In the genomic region with DNA sequence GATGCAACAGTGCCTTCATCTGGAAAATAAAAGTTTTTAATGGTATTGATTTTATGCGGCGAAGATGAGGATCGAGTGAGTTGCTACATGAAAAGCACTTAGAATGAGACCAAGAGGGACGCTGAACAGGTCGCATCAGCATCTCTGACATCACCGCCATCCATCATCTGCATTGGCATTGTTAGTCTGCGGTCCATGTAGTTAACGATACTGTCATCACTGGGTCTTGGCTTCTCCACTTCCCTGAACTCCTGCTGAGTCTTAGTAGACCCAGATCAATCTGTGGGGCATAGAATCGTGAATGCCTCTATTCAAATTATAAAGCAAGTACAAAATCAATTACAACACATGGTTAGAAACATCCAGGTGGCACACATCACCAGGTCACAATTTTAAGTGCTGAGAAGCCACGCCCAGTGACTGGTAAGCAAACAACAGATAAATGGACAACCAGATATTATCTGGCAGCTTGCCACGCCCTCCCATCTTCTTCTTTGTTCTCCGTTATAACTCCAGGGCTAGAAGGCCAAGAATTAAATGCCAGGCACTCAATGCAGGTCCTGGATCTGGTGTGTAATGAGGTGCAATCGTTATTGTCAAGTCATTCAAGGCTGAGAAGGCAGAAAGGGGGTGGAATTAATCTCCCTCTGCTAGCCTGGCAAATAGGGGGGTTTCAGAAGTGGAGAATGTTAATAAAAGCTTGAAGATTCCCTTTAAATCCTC, we compare ENCODE assay signal across 16 mouse cellular contexts. TPM values are rescaled to one million over a fixed set of nuclear protein-coding genes. Genes with fewer than 3 reads are reported as not detected.
DNase-seq lines count a peak whose midpoint lies in the region; ATAC-seq and TF ChIP-seq lines count a peak whose summit lies in the region.
"Had no signal": no experiment of that assay in that cellular context is flagged by ENCODE, and none has a peak within 500 bp of the region (broad histone marks: within the 10 kb centered on the region; RNA-seq: fewer than 3 reads in every experiment).

No protein-coding gene starts in this region.

- no peaks in the 10 kb centered on the region for H3K9me3 ChIP-seq in midbrain, embryonic 13.5 days
- H3K9me3 ChIP-seq in midbrain, embryonic 10.5 days (replicated peaks) = no peaks in the 10 kb centered on the region
- H3K9me3 ChIP-seq in forebrain, embryonic 14.5 days (replicated peaks; ENCODE audit: control insufficient read depth, low read length) = no peaks in the 10 kb centered on the region
- H3K9me3 ChIP-seq in midbrain, embryonic 15.5 days = no peaks in the 10 kb centered on the region
- no peaks in the 10 kb centered on the region for H3K9me3 ChIP-seq in liver, postnatal 0 days (ENCODE audit: low read length)
- H3K9me3 ChIP-seq: embryonic facial prominence, embryonic 12.5 days; limb, embryonic 15.5 days had no signal

- 74% methylated on average over 13 of the region's 13 CpGs for WGBS in midbrain, embryonic 13.5 days
- 85% methylated on average over 13 of the region's 13 CpGs for WGBS in midbrain, embryonic 10.5 days
- 45% methylated on average over 13 of the region's 13 CpGs for WGBS in forebrain, embryonic 14.5 days
- 72% methylated on average over 13 of the region's 13 CpGs for WGBS in midbrain, embryonic 15.5 days
- WGBS in liver, postnatal 0 days (ENCODE audit: insufficient replicate concordance) = 76% methylated on average over 13 of the region's 13 CpGs

- H3K27me3 ChIP-seq in midbrain, embryonic 13.5 days = no peaks in the 10 kb centered on the region
- H3K27me3 ChIP-seq in midbrain, embryonic 10.5 days (ENCODE audit: low read depth, poor library complexity, severe bottlenecking) = no peaks in the 10 kb centered on the region
- H3K27me3 ChIP-seq in forebrain, embryonic 14.5 days (replicated peaks; ENCODE audit: control insufficient read depth, insufficient read depth, low read length) = no peaks in the 10 kb centered on the region
- no peaks in the 10 kb centered on the region for H3K27me3 ChIP-seq in midbrain, embryonic 15.5 days (replicated peaks)
- H3K27me3 ChIP-seq in liver, postnatal 0 days (ENCODE audit: insufficient read depth, low read length) = no peaks in the 10 kb centered on the region
- H3K27me3 ChIP-seq: embryonic facial prominence, embryonic 12.5 days; limb, embryonic 15.5 days had no signal

- no peak overlapping the region for H3K4me2 ChIP-seq in midbrain, embryonic 13.5 days (replicated peaks)
- H3K4me2 ChIP-seq in forebrain, embryonic 14.5 days (ENCODE audit: low read length) = no peak overlapping the region
- H3K4me2 ChIP-seq in midbrain, embryonic 15.5 days = no peak overlapping the region
- H3K4me2 ChIP-seq in liver, postnatal 0 days (ENCODE audit: low read depth, low read length) = no peak overlapping the region
- H3K4me2 ChIP-seq: embryonic facial prominence, embryonic 12.5 days; limb, embryonic 15.5 days had no signal

- no peak overlapping the region for H3K4me3 ChIP-seq in midbrain, embryonic 13.5 days (replicated peaks)
- H3K4me3 ChIP-seq in midbrain, embryonic 10.5 days = no peak overlapping the region
- H3K4me3 ChIP-seq in forebrain, embryonic 14.5 days (ENCODE audit: low read depth, low read length) = no peak overlapping the region
- H3K4me3 ChIP-seq in midbrain, embryonic 15.5 days = no peak overlapping the region
- H3K4me3 ChIP-seq in liver, postnatal 0 days (ENCODE audit: low read depth, low read length) = no peak overlapping the region
- H3K4me3 ChIP-seq: embryonic facial prominence, embryonic 12.5 days; limb, embryonic 15.5 days had no signal

- ATAC-seq in midbrain, embryonic 13.5 days = peak; percentile 55
- ATAC-seq in forebrain, embryonic 14.5 days = 0 out of 2 replicates have a peak, but pooled peaks have one; percentile 33
- ATAC-seq in midbrain, embryonic 15.5 days (replicated peaks) = 0 out of 2 replicates have a peak, but pooled peaks have one; percentile 34
- no peak for ATAC-seq in liver, postnatal 0 days
- ATAC-seq: activated CD4-positive, CD25-positive, alpha-beta regulatory T cell, adult 4 months; CD4-positive, CD25-positive, alpha-beta regulatory T cell, adult 4 months had no signal

- no peak for TF ChIP-seq EP300 in liver, postnatal 0 days (IDR thresholded peaks at IDR 0.05; ENCODE audit: low read depth)

- H3K36me3 ChIP-seq in midbrain, embryonic 13.5 days = no peaks in the 10 kb centered on the region
- no peaks in the 10 kb centered on the region for H3K36me3 ChIP-seq in midbrain, embryonic 10.5 days
- no peaks in the 10 kb centered on the region for H3K36me3 ChIP-seq in forebrain, embryonic 14.5 days (ENCODE audit: control insufficient read depth, insufficient read depth, low read length)
- no peaks in the 10 kb centered on the region for H3K36me3 ChIP-seq in midbrain, embryonic 15.5 days (replicated peaks)
- H3K36me3 ChIP-seq in liver, postnatal 0 days (replicated peaks; ENCODE audit: insufficient read depth, low read length) = no peaks in the 10 kb centered on the region
- H3K36me3 ChIP-seq: embryonic facial prominence, embryonic 12.5 days; limb, embryonic 15.5 days had no signal

- TF ChIP-seq POLR2A in brain, embryonic 14.5 days (IDR thresholded peaks at IDR 0.05; ENCODE audit: borderline replicate concordance, extremely low read depth, insufficient read depth, insufficient read length, poor library complexity, severe bottlenecking) = no peak

- no peak overlapping the region for H3K9ac ChIP-seq in midbrain, embryonic 13.5 days (replicated peaks)
- no peak overlapping the region for H3K9ac ChIP-seq in forebrain, embryonic 14.5 days (ENCODE audit: low read length)
- H3K9ac ChIP-seq in midbrain, embryonic 15.5 days = no peak overlapping the region
- no peak overlapping the region for H3K9ac ChIP-seq in liver, postnatal 0 days (replicated peaks)
- H3K9ac ChIP-seq: embryonic facial prominence, embryonic 12.5 days; limb, embryonic 15.5 days had no signal

- no peak for TF ChIP-seq CTCF in brain, embryonic 14.5 days (IDR thresholded peaks at IDR 0.05; ENCODE audit: borderline replicate concordance, extremely low read depth, insufficient read depth, insufficient read length)
- no peak for TF ChIP-seq CTCF in liver, postnatal 0 days (IDR thresholded peaks at IDR 0.05; ENCODE audit: low read depth)

- H3K27ac ChIP-seq in midbrain, embryonic 13.5 days = no peak overlapping the region
- H3K27ac ChIP-seq in midbrain, embryonic 10.5 days (replicated peaks) = no peak overlapping the region
- no peak overlapping the region for H3K27ac ChIP-seq in forebrain, embryonic 14.5 days (ENCODE audit: low read depth, low read length)
- H3K27ac ChIP-seq in midbrain, embryonic 15.5 days = no peak overlapping the region
- no peak overlapping the region for H3K27ac ChIP-seq in liver, postnatal 0 days (ENCODE audit: low read depth)
- H3K27ac ChIP-seq: embryonic facial prominence, embryonic 12.5 days; limb, embryonic 15.5 days; macrophage had no signal

- no peaks in the 10 kb centered on the region for H3K4me1 ChIP-seq in midbrain, embryonic 13.5 days (replicated peaks)
- H3K4me1 ChIP-seq in midbrain, embryonic 10.5 days = peaks cover 8% of the 10 kb centered on the region; the same call in 1 of the 2 replicates
- 0 out of 2 replicates have a peak, but pooled peaks cover 4% of the 10 kb centered on the region for H3K4me1 ChIP-seq in forebrain, embryonic 14.5 days (ENCODE audit: control insufficient read depth, insufficient read depth, low read length)
- peaks cover 6% of the 10 kb centered on the region for H3K4me1 ChIP-seq in midbrain, embryonic 15.5 days
- no peaks in the 10 kb centered on the region for H3K4me1 ChIP-seq in liver, postnatal 0 days (ENCODE audit: insufficient read depth)
- H3K4me1 ChIP-seq: embryonic facial prominence, embryonic 12.5 days; limb, embryonic 15.5 days had no signal

- no peak for DNase-seq in midbrain, embryonic 10.5 days (ENCODE audit: low spot score)
- DNase-seq in brain, embryonic 14.5 days (ENCODE audit: low read depth) = peak; percentile 65
- DNase-seq in forebrain, embryonic 14.5 days (ENCODE audit: low spot score) = peak; percentile 28
- no peak for DNase-seq in Muller cell, postnatal 12 days (ENCODE audit: inconsistent ontology term)
- DNase-seq in liver, postnatal 0 days = no peak
- DNase-seq: cerebellum, postnatal 36 days; heart, adult 18-20 months; heart, postnatal 10 days; lung, adult 18-20 months had no signal

RNA-seq across cellular contexts. Expression of a gene that starts 51.3 kb away (rescaled TPM):
- polyA plus RNA-seq in midbrain, embryonic 13.5 days (2015; fragmentation: Nextera tagmentation; extraction: Ambion mirVana) = 77.8 and 77.9 TPM in 2 replicates
- polyA plus RNA-seq in midbrain, embryonic 10.5 days (2016; fragmentation: Nextera tagmentation; extraction: Ambion mirVana) = 58.0 and 64.7 TPM in 2 replicates
- polyA plus RNA-seq in brain, embryonic 14.5 days (2012; rRNA removed) = 53.6 and 58.8 TPM in 2 replicates
- polyA plus RNA-seq in forebrain, embryonic 14.5 days (2014; fragmentation: Nextera tagmentation; extraction: Ambion mirVana) = 43.5 and 43.8 TPM in 2 replicates
- polyA plus RNA-seq in midbrain, embryonic 15.5 days (2015; fragmentation: Nextera tagmentation; extraction: Ambion mirVana) = 79.3 and 84.0 TPM in 2 replicates
- 31.0 and 35.9 TPM in 2 replicates for polyA plus RNA-seq in liver, postnatal 0 days (2015; fragmentation: Nextera tagmentation; extraction: Ambion mirVana)

Comparison
In these comparisons a context has a peak if more than half of its experiments do, and no peak if none do; other contexts are left out.
1. DNase-seq: peak in brain, embryonic 14.5 days (single experiment) and forebrain, embryonic 14.5 days (single experiment); none in midbrain, embryonic 10.5 days (single experiment), Muller cell, postnatal 12 days (single experiment) and liver, postnatal 0 days (single experiment).